Mouse (Mus musculus) megakaryocyte-erythroid progenitor cell, adult 5-6 weeks (primary cell): ENCODE data around the gene Snx3. TPM values are rescaled to one million over a fixed set of nuclear protein-coding genes. Genes with fewer than 3 reads are reported as not detected.

Experiments used
- ATAC-seq: replicated peaks from 2 replicates; pipeline ENCODE4 v1.8.0; 2016; ENCODE audit warnings: mild to moderate bottlenecking, inconsistent platforms; ENCODE audit not compliant: severe bottlenecking, poor library complexity, low FRiP score, low TSS enrichment
- total RNA-seq, 2 experiments: library from RNA; stranded (forward) in 1 of 2; stranded (reverse) in 1 of 2; fragments of 200-1000, 215-1000 nt in 1 of 2; fragments of >200 nt in 1 of 2; fragmentation: Nextera tagmentation in 1 of 2; gene quantifications; 2 replicates each; pipeline ENCODE4 v1.2.3; 2014 to 2017

Gene Snx3
- total RNA-seq (2014; fragmentation: Nextera tagmentation) (281 and 293 TPM in 2 replicates), total RNA-seq (2017) (83.3 and 144 TPM in 2 replicates)

DNA sequence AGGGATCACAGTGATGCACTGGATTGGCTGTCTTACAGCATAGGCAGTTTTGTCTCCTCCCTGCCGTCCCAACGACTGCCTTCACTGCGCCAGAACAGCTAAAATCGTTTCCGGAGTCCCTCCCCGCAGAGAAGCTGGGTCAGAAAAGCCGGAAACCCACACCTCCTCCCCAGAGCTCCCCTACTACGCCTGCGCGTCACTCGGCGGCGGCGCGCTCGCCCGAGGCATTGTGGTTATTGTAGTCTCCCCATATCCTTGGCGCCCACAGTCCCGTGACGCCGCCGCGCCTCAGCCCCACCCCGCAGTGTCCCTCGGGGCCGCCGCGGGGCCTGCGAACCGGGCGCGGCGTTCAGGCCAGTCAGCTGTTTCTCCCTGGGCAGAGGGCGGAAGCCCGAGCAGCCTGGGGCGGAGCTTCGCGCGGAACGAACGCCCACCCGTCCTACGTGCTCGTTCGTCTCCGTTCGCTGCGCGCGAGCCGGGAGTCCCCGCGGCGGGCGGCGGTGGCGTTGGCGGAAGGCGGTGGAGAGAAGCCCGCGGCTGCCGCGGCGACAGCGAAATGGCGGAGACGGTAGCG lies at the start of gene Snx3:
Snx3 (plus strand) TSS at position 256 of the 574 bp plus-strand sequence.
- peak; percentile 95 for ATAC-seq

DNA sequence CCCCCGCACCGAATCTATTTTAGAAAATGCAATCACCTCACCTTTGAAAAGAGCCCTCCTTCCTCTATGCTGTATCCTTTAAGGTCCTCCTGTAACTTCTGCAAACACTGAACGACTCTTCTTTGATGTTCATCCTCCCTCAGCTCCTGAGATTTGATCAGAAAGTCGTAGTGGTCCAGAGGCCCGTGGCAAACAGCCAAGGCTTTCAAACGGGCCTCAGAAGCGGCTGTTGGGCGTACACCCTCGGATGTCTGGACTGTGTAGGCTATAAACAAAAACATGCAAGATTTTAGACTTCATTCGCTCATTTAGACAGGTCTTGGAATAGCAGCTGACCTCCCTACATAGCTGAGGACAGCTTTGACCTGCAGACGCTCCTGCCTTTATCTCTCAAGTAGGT lies 47.6 kb upstream of the Snx3 start:
- ATAC-seq = no peak

DNA sequence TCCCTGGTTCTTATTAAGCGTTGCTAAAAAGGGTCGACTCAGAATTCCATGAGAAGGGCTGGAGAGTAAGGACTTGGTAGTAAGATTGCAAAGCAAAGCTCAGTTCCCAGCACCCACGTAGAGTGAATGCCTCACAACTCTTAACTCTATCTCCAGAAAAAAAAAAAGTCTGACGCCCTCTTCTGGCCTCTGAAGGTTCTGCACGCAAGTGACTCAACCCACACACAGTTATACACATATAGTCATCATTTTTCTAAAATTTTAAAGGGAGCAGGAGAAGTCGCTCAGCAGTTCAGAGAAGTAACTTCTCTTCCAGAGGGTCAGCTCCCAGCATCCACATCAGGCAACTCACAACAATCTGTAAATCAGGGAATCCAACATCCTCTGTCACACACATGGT lies 47.1 kb upstream of the Snx3 start:
- no peak for ATAC-seq

DNA sequence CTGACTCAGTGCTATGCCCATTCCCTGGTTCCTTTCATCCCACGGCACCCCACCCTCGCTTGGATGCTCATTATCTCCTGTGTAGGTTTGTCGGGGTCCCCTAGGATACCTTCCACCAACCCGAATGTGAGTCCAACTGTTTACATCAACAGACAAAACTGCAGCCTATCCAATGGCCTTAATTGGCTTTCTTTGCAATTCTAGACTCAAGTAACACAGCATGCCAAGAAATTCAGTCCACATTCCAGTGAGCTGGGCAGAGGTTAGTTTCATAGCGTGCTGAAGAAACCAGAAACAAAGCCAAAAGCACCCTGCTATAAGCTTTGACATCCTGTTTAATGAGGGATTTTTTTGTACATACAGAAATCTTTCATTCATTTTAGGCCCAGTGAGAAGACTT lies 45.8 kb upstream of the Snx3 start:
- ATAC-seq = no peak

DNA sequence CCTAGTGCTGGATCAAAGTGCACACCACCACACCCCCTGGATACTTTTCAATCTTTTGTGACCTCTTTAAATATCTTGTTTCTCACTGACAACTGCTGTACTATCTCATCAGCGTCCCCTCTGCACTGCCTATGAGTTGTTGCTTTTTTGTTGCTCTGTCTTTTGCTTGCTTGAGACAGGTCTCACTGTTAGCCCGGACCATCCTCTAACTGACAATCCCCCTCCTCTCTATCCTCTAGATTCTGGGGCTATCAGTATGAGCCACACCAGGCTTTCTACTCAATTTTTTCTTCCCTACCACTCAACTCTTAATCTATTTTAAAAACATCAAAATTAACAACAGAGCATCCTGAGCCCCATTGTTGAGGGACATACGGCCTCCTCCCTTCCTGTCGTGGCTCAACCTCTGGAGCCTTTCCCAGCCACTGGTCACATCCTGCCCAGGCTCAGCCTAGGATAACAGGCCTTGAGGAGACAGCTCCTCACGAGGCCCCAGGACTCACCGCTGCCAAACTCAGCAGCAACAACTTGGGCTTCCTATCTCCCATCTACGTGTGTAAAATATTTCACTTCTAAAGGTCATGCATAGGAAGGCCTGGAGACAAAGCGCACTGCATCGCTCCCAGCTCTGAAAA lies 44.2 kb upstream of the Snx3 start:
- no peak for ATAC-seq

DNA sequence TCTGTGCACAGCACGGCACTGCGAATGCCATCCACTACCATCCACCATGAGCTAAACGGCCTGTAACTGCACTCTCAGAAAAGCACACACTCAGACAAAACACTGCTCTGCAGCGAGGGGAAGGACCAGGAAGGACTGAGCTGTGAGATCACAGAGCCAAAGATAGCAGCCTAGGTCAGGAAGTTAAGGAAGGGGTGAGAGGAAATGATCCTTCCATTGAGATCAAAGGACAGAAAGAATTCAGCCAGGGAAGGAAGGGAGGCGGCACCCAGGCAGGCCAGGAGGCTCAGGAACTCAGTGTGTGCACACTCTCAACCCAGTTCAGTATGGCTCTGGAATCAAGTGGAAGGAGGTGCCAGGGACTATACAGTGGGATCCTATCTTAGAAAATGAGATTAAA lies 37.6 kb upstream of the Snx3 start:
- no peak for ATAC-seq

- no peak for ATAC-seq
These were observed 37.0 kb upstream of the Snx3 start for GRCm38 (mm10) chr10:42464805-42465204.

- no peak for ATAC-seq
These were observed 26.8 kb upstream of the Snx3 start for GRCm38 (mm10) chr10:42474946-42475514.

DNA sequence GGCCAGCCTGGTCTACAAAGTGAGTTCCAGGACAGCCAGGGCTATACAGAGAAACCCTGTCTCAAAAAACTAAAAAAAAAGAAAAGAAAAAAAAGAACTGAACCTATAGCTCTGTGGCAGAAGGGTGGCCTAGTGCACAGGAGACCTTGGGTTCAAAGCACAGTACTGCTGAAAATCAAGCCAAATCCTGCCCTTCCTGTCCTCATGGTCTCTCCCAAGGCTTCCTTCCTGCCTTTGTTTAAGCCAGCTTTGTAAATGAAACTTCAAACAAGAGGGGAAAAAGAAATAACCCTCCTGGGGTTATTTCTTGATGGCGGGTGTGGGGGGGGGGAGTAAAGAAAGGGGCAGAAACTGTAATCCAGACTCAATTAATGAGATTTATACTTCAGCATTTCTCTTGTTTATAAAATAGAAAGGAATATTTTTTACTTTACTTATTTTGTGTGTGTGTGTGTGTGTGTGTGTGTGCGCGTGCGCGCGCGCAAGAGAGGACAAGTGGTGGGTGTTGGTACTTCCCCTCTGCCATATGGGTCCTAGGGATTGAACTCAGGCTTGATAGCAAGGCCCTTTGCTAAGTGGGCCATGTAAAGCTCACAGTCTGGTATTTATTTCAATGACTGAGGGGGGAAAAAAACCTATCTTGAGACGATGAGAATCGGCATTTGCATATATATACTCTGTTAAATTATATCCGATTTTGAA lies 24.9 kb upstream of the Snx3 start:
- ATAC-seq = no peak

- ATAC-seq = peak; percentile 45
These were observed 24.1 kb upstream of the Snx3 start for GRCm38 (mm10) chr10:42477550-42478340.

GRCm38 (mm10) chr10:42478341-42478720 lies 23.5 kb upstream of the Snx3 start, which contains the start of gene Afg1l:
Gene Afg1l (minus strand): TSS chr10:42478565.
- peak; percentile 98 for ATAC-seq

GRCm38 (mm10) chr10:42480719-42481118 lies 21.1 kb upstream of the Snx3 start:
- ATAC-seq = 0 out of 2 replicates have a peak, but pooled peaks have one; percentile 20

- ATAC-seq = peak; percentile 52; the same call in 1 of the 2 replicates
These were observed 13.1 kb upstream of the Snx3 start for GRCm38 (mm10) chr10:42488606-42489296.

DNA sequence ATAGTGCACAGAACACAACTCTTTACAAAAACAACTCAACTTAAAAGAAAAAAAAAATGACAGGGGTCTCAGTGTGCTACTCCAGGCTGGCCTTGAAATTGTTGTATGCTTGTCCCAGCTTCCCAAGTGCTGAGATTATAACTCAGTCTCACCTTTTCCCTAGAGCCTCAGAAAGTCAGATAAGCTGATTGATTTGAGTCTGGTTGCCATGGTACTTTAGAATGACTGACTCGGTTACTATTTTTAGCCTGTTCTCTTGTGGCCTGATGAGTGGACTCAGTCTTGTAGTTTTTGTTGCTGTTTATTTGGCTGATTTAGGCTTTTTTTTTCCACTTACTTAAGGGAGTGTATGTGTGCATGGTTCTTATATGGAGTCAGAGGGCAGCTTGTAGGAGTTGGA lies 10.7 kb upstream of the Snx3 start:
- ATAC-seq = no peak

GRCm38 (mm10) chr10:42492027-42492771 lies 9.6 kb upstream of the Snx3 start:
- ATAC-seq = no peak

DNA sequence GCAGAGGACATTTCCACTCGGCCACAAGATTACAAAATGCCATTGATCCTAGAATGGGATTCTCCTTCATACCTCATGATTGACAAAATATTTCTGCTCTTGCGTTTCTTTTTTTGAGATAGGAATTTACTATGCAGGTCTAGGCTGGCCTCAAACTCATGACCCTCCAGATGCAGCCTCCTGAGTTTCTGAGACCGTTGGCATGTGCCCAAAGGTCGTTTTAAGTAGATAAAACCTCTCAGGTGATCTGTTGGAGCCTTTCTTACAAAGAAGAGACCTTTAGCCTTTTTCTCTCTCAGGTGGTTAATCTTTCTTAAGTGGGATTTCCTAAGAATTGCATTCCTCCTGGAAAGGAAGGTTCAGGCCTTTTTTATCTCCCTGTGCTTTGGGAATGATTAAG lies 8.8 kb upstream of the Snx3 start:
- ATAC-seq = no peak

DNA sequence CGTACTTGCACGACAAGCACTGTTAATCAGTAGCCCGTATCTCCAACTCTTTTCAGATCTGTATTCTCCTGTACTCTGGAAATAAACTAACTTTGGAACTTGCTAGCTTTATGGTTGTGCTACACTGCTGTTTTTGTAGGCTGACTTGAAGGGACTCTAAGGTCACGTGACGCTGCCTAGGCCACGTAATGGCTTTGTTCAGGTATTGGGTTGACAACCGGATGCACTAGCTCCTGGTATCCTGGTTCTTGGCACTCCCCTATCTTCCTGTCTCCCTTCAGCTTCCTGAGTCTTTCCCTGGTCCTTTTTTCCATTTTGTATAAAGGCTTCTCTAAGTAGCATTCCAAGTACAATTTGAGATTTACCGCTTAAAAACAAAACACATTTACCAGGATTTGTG lies 1.2 kb upstream of the Snx3 start:
- no peak for ATAC-seq

DNA sequence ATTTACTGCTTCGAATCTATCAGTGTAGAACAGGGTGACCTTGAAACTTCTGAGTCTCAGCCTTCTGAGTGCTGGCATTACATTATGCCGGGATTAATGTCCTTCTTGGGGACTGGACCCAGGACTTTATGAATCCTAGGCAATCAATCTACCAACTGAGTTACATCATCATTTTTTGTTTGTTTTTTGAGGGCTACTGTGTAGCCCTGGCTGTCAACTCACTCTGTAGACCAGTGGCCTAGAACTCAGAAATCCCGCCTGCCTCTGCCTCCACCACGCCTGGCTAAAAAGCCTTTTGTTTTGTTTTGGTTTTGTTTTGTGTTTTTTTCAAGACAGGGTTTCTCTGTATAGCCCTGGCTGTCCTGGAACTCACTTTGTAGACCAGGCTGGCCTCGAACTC lies 669 bp upstream of the Snx3 start:
- no peak for ATAC-seq
